Mouse (Mus musculus) heart, embryonic 12.5 days (tissue): ENCODE data around the gene Gtf3c6. TPM values are rescaled to one million over a fixed set of nuclear protein-coding genes. Genes with fewer than 3 reads are reported as not detected.

ENCODE experiments used
- ATAC-seq: fragments of 200-750 bp; cut with Nextera tagmentation; 2 replicates; pipeline ENCODE4 v1.8.0; 2017; ENCODE audit warnings: moderate TSS enrichment, moderate library complexity; ENCODE audit not compliant: insufficient number of reproducible peaks, low FRiP score
- H3K27ac ChIP-seq: fragments of 300-500 bp; sonication (generic); 2 replicates; pipeline ENCODE4 v1.5.1; 2016; ENCODE audit warnings: mild to moderate bottlenecking, moderate library complexity; ENCODE audit not compliant: poor library complexity, severe bottlenecking
- H3K27me3 ChIP-seq: fragments of 300-500 bp; sonication (generic); replicated peaks from 2 replicates; pipeline ENCODE4 v1.6.1; 2016; ENCODE audit warnings: mild to moderate bottlenecking, moderate library complexity
- H3K36me3 ChIP-seq: fragments of 300-500 bp; sonication (generic); 2 replicates; pipeline ENCODE4 v1.6.1; 2016; ENCODE audit warnings: mild to moderate bottlenecking, moderate library complexity
- H3K4me1 ChIP-seq: fragments of 300-500 bp; sonication (generic); replicated peaks from 2 replicates; pipeline ENCODE4 v1.6.1; 2016; ENCODE audit warnings: mild to moderate bottlenecking
- H3K4me2 ChIP-seq: fragments of 300-500 bp; sonication (generic); 2 replicates; pipeline ENCODE4 v1.6.1; 2016; ENCODE audit warnings: mild to moderate bottlenecking, moderate library complexity
- H3K4me3 ChIP-seq: fragments of 300-500 bp; sonication (generic); 2 replicates; pipeline ENCODE4 v1.5.1; 2016; ENCODE audit warnings: mild to moderate bottlenecking
- H3K9ac ChIP-seq: fragments of 300-500 bp; sonication (generic); 2 replicates; pipeline ENCODE4 v1.6.1; 2016; ENCODE audit warnings: mild to moderate bottlenecking, moderate library complexity
- H3K9me3 ChIP-seq: fragments of 300-500 bp; sonication (generic); replicated peaks from 2 replicates; pipeline ENCODE4 v1.6.1; 2016; ENCODE audit warnings: mild to moderate bottlenecking, moderate library complexity
- WGBS: fragments of 180-500 bp; shearing (Covaris S2); methylation state at CpG from one replicate; pipeline ENCODE4 v1.1.7; 2016; 5-methylcytosine and 5-hydroxymethylcytosine counted together
- polyA plus RNA-seq: library from polyadenylated mRNA; unstranded; fragments of >200 nt; fragmentation: Nextera tagmentation; extraction: Ambion mirVana; gene quantifications from 2 replicates; pipeline ENCODE4 v1.2.1, GENCODE M21; 2016

Gene Gtf3c6
- polyA plus RNA-seq, 1 experiment from 2014 or later = 90.6 TPM

- no peaks in the 10 kb centered on the region for H3K27me3 ChIP-seq
- H3K4me2 ChIP-seq = no peak overlapping the region
These were observed 25.7 kb upstream of the Gtf3c6 start for GRCm38 (mm10) chr10:40283636-40284035.

GRCm38 (mm10) chr10:40281565-40281964 is 23.7 kb upstream of the Gtf3c6 start:
- ATAC-seq = no peak
- WGBS = 97% methylated on average over 2 of the region's 2 CpGs

More at GRCm38 (mm10) chr10:40283636-40284035, 25.7 kb upstream of the Gtf3c6 start:
- Histone ChIP-seq H3K9me3 (0 out of 2 replicates have a peak, but pooled peaks cover 3% of the 10 kb centered on the region), H3K4me1 (no peaks in the 10 kb centered on the region), H3K27ac (no peak overlapping the region), H3K36me3 (peaks cover 32% of the 10 kb centered on the region), H3K9ac (no peak overlapping the region), H3K4me3 (no peak overlapping the region)
- ATAC-seq = no peak
- WGBS = 91% methylated on average over 9 of the region's 9 CpGs

GRCm38 (mm10) chr10:40278317-40278716 is 20.4 kb upstream of the Gtf3c6 start:
- no peaks in the 10 kb centered on the region for H3K4me1 ChIP-seq
- 0 out of 2 replicates have a peak, but pooled peaks cover 4% of the 10 kb centered on the region for H3K36me3 ChIP-seq
- H3K9ac ChIP-seq = no peak overlapping the region
- ATAC-seq = no peak
- 0 out of 2 replicates have a peak, but pooled peaks cover 3% of the 10 kb centered on the region for H3K9me3 ChIP-seq
- WGBS = 58% methylated on average over 5 of the region's 5 CpGs
- no peak overlapping the region for H3K4me2 ChIP-seq
- no peaks in the 10 kb centered on the region for H3K27me3 ChIP-seq
- H3K4me3 ChIP-seq = no peak overlapping the region
- H3K27ac ChIP-seq = no peak overlapping the region

More at GRCm38 (mm10) chr10:40281565-40281964, 23.7 kb upstream of the Gtf3c6 start:
- H3K27ac ChIP-seq = no peak overlapping the region
- H3K36me3 ChIP-seq = peaks cover 26% of the 10 kb centered on the region
- H3K9ac ChIP-seq = no peak overlapping the region
- H3K9me3 ChIP-seq = 0 out of 2 replicates have a peak, but pooled peaks cover 3% of the 10 kb centered on the region
- no peaks in the 10 kb centered on the region for H3K4me1 ChIP-seq
- no peak overlapping the region for H3K4me3 ChIP-seq
- no peaks in the 10 kb centered on the region for H3K27me3 ChIP-seq
- H3K4me2 ChIP-seq = no peak overlapping the region

- WGBS = 53% methylated on average over 7 of the region's 7 CpGs
- H3K4me3 ChIP-seq = no peak overlapping the region
These were observed 18.1 kb upstream of the Gtf3c6 start for GRCm38 (mm10) chr10:40275991-40276390.

GRCm38 (mm10) chr10:40273938-40274337 is 16.0 kb upstream of the Gtf3c6 start:
- Histone ChIP-seq H3K27ac (no peak overlapping the region), H3K4me3 (no peak overlapping the region), H3K27me3 (no peaks in the 10 kb centered on the region), H3K4me1 (no peaks in the 10 kb centered on the region), H3K36me3 (no peaks in the 10 kb centered on the region), H3K9me3 (no peaks in the 10 kb centered on the region), H3K9ac (no peak overlapping the region), H3K4me2 (no peak overlapping the region)
- 66% methylated on average over 5 of the region's 5 CpGs for whole genome bisulfite sequencing
- ATAC-seq = peak; percentile 93

More at GRCm38 (mm10) chr10:40275991-40276390, 18.1 kb upstream of the Gtf3c6 start:
- Histone ChIP-seq H3K36me3 (no peaks in the 10 kb centered on the region), H3K9me3 (no peaks in the 10 kb centered on the region), H3K4me1 (no peaks in the 10 kb centered on the region), H3K27ac (no peak overlapping the region), H3K9ac (no peak overlapping the region), H3K4me2 (no peak overlapping the region), H3K27me3 (no peaks in the 10 kb centered on the region)
- no peak for ATAC-seq

GRCm38 (mm10) chr10:40271216-40271615 is 13.3 kb upstream of the Gtf3c6 start:
- H3K4me1 ChIP-seq = no peaks in the 10 kb centered on the region
- no peak overlapping the region for H3K9ac ChIP-seq
- no peak overlapping the region for H3K4me3 ChIP-seq
- WGBS = 85% methylated on average over 3 of the region's 3 CpGs
- no peaks in the 10 kb centered on the region for H3K27me3 ChIP-seq
- no peak overlapping the region for H3K4me2 ChIP-seq
- no peak for ATAC-seq
- H3K36me3 ChIP-seq = no peaks in the 10 kb centered on the region
- no peak overlapping the region for H3K27ac ChIP-seq
- H3K9me3 ChIP-seq = no peaks in the 10 kb centered on the region

- no peak overlapping the region for H3K4me2 ChIP-seq
- peaks cover 6% of the 10 kb centered on the region for H3K9me3 ChIP-seq
- no peaks in the 10 kb centered on the region for H3K36me3 ChIP-seq
- H3K9ac ChIP-seq = no peak overlapping the region
- WGBS = 87% methylated on average over 3 of the region's 3 CpGs
- H3K27ac ChIP-seq = no peak overlapping the region
- no peaks in the 10 kb centered on the region for H3K4me1 ChIP-seq
- no peak for ATAC-seq
- H3K4me3 ChIP-seq = no peak overlapping the region
- H3K27me3 ChIP-seq = no peaks in the 10 kb centered on the region
These were observed 7.0 kb upstream of the Gtf3c6 start for GRCm38 (mm10) chr10:40264920-40265319.

- peaks cover 6% of the 10 kb centered on the region for H3K9me3 ChIP-seq
- ATAC-seq = no peak
- WGBS = 81% methylated on average over 4 of the region's 4 CpGs
These were observed 5.8 kb upstream of the Gtf3c6 start for GRCm38 (mm10) chr10:40263691-40264090.

GRCm38 (mm10) chr10:40262200-40262599 is 4.3 kb upstream of the Gtf3c6 start:
- 82% methylated on average over 6 of the region's 6 CpGs for WGBS
- Histone ChIP-seq H3K4me3 (no peak overlapping the region), H3K4me1 (peaks cover 3% of the 10 kb centered on the region; the same call in 1 of the 2 replicates), H3K4me2 (no peak overlapping the region), H3K9me3 (peaks cover 6% of the 10 kb centered on the region), H3K27ac (no peak overlapping the region), H3K27me3 (no peaks in the 10 kb centered on the region), H3K36me3 (no peaks in the 10 kb centered on the region), H3K9ac (no peak overlapping the region)
- ATAC-seq = no peak

More at GRCm38 (mm10) chr10:40263691-40264090, 5.8 kb upstream of the Gtf3c6 start:
- Histone ChIP-seq H3K27me3 (no peaks in the 10 kb centered on the region), H3K4me2 (no peak overlapping the region), H3K27ac (no peak overlapping the region), H3K4me3 (no peak overlapping the region), H3K36me3 (no peaks in the 10 kb centered on the region), H3K4me1 (peaks cover 3% of the 10 kb centered on the region; the same call in 1 of the 2 replicates), H3K9ac (no peak overlapping the region)

- ATAC-seq = no peak
These were observed 2.4 kb upstream of the Gtf3c6 start for GRCm38 (mm10) chr10:40260305-40260704.

GRCm38 (mm10) chr10:40259542-40259941 is 1.6 kb upstream of the Gtf3c6 start:
- no peak overlapping the region for H3K27ac ChIP-seq
- no peak for ATAC-seq
- H3K9me3 ChIP-seq = no peaks in the 10 kb centered on the region
- no peak overlapping the region for H3K9ac ChIP-seq
- peaks cover 10% of the 10 kb centered on the region; the same call in 1 of the 2 replicates for H3K36me3 ChIP-seq
- no peaks in the 10 kb centered on the region for H3K27me3 ChIP-seq
- H3K4me3 ChIP-seq = no peak overlapping the region
- 0 out of 2 replicates have a peak overlapping the region, but pooled peaks have one; percentile 33 for H3K4me2 ChIP-seq
- H3K4me1 ChIP-seq = peaks cover 10% of the 10 kb centered on the region; the same call in 1 of the 2 replicates
- WGBS = 12% methylated on average over 8 of the region's 8 CpGs

More at GRCm38 (mm10) chr10:40260305-40260704, 2.4 kb upstream of the Gtf3c6 start:
- Histone ChIP-seq H3K9ac (no peak overlapping the region), H3K27me3 (no peaks in the 10 kb centered on the region), H3K4me2 (no peak overlapping the region), H3K9me3 (peaks cover 6% of the 10 kb centered on the region), H3K27ac (no peak overlapping the region), H3K4me1 (peaks cover 10% of the 10 kb centered on the region; the same call in 1 of the 2 replicates), H3K36me3 (peaks cover 4% of the 10 kb centered on the region; the same call in 1 of the 2 replicates), H3K4me3 (no peak overlapping the region)
- 46% methylated on average over 5 of the region's 5 CpGs for WGBS
